Mouse (Mus musculus) forebrain, embryonic 11.5 days (tissue): ENCODE measurements around the gene Med24. TPM values are rescaled to one million over a fixed set of nuclear protein-coding genes. Genes with fewer than 3 reads are reported as not detected.
"Not testable (repeated sequence)": the region's sequence is repeated elsewhere in the genome, so short reads cannot be mapped to it uniquely, and the experiment has no call there.

Experiments used
- ATAC-seq: fragments of 200-750 bp; cut with Nextera tagmentation; replicated peaks from 2 replicates; pipeline ENCODE4 v1.8.0; 2017; ENCODE audit warnings: moderate TSS enrichment; ENCODE audit not compliant: low FRiP score
- DNase-seq: peaks from one replicate; pipeline ENCODE4 v3.0.0-alpha.2; 2017; ENCODE audit warnings: low spot score
- H3K27ac ChIP-seq: fragments of 300-500 bp; sonication (generic); 2 replicates; pipeline ENCODE4 v1.5.1; 2014; ENCODE audit warnings: low read depth, low read length
- H3K27me3 ChIP-seq: fragments of 300-500 bp; sonication (generic); 2 replicates; pipeline ENCODE4 v1.6.1; 2014; ENCODE audit warnings: mild to moderate bottlenecking, low read length, mixed read lengths; ENCODE audit not compliant: control insufficient read depth, insufficient read depth
- H3K36me3 ChIP-seq: fragments of 300-500 bp; sonication (generic); 2 replicates; pipeline ENCODE4 v1.6.1; 2014; ENCODE audit warnings: mild to moderate bottlenecking, low read length, moderate library complexity, mixed read lengths; ENCODE audit not compliant: control insufficient read depth, insufficient read depth
- H3K4me1 ChIP-seq: fragments of 300-500 bp; sonication (generic); replicated peaks from 2 replicates; pipeline ENCODE4 v1.6.1; 2014; ENCODE audit warnings: low read length, mixed read lengths; ENCODE audit not compliant: control insufficient read depth, insufficient read depth
- H3K4me2 ChIP-seq: fragments of 300-500 bp; sonication (generic); 2 replicates; pipeline ENCODE4 v1.6.1; 2014; ENCODE audit warnings: low read depth, mild to moderate bottlenecking, low read length, moderate library complexity, mixed read lengths; ENCODE audit not compliant: severe bottlenecking
- H3K4me3 ChIP-seq: fragments of 300-500 bp; sonication (generic); 2 replicates; pipeline ENCODE4 v1.5.1; 2014; ENCODE audit warnings: low read depth, low read length
- H3K9ac ChIP-seq: fragments of 300-500 bp; sonication (generic); 2 replicates; pipeline ENCODE4 v1.6.1; 2014; ENCODE audit warnings: low read length
- H3K9me3 ChIP-seq: fragments of 300-500 bp; sonication (generic); 2 replicates; pipeline ENCODE4 v1.6.1; 2016; ENCODE audit warnings: low read length, mixed read lengths; ENCODE audit not compliant: control insufficient read depth
- whole genome bisulfite sequencing: fragments of 180-500 bp; shearing (Covaris S2); extraction: QIAGEN DNeasy Blood & Tissue Kit; methylation state at CpG from one replicate; pipeline ENCODE4 v1.1.7; 2014; 5-methylcytosine and 5-hydroxymethylcytosine counted together
- polyA plus RNA-seq: library from polyadenylated mRNA; unstranded; fragments of >200 nt; fragmentation: Nextera tagmentation; extraction: Ambion mirVana; gene quantifications from 2 replicates; pipeline ENCODE4 v1.2.1, GENCODE M21; 2014

Med24 gene
- polyA plus RNA-seq, 1 experiment from 2014 or later: 76.6 TPM

GRCm38 (mm10) chr11:98671857-98672256, 57.4 kb downstream of the Med24 start:
- H3K4me1 ChIP-seq: no peaks in the 10 kb centered on the region
- H3K4me3 ChIP-seq: no peak overlapping the region
- no peaks in the 10 kb centered on the region for H3K36me3 ChIP-seq
- no peaks in the 10 kb centered on the region for H3K27me3 ChIP-seq
- H3K4me2 ChIP-seq: no peak overlapping the region
- no peak overlapping the region for H3K9ac ChIP-seq
- H3K9me3 ChIP-seq: no peaks in the 10 kb centered on the region
- WGBS: 70% methylated on average over 5 of the region's 5 CpGs
- ATAC-seq (no peak), DNase-seq (peak; percentile 41)
- H3K27ac ChIP-seq: no peak overlapping the region

DNA sequence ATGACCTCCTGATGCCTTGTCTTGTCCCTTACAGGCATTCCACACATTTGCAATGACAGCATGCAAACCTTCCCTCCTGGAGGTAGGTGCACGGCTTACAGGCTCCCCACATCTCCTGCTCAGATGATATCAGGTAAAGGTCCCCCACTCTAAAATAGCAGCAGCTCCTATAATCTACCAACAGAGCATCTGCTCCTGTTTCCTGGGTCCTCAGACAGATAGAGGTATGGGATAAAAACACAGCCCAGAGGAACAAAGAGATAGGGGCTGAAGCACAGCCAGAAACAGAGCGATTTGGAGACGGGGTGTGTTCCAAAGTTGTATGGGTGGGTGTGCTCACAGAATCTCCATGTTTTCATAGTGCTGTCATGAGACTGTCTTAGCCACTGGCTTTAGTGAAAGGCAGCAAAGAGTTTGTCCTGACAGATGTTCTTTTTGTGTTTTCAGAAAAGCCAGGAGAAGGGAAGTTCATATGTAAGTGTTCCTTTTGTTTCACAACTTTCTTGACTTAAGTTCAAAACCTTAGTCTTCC, 57.9 kb downstream of the Med24 start:
- Histone ChIP-seq H3K9ac (no peak overlapping the region), H3K27me3 (no peaks in the 10 kb centered on the region), H3K36me3 (no peaks in the 10 kb centered on the region), H3K27ac (no peak overlapping the region), H3K4me2 (no peak overlapping the region), H3K4me1 (no peaks in the 10 kb centered on the region), H3K9me3 (no peaks in the 10 kb centered on the region), H3K4me3 (no peak overlapping the region)
- no peak for ATAC-seq
- WGBS: 79% methylated on average over 3 of the region's 3 CpGs
- DNase-seq: peak; percentile 30

DNA sequence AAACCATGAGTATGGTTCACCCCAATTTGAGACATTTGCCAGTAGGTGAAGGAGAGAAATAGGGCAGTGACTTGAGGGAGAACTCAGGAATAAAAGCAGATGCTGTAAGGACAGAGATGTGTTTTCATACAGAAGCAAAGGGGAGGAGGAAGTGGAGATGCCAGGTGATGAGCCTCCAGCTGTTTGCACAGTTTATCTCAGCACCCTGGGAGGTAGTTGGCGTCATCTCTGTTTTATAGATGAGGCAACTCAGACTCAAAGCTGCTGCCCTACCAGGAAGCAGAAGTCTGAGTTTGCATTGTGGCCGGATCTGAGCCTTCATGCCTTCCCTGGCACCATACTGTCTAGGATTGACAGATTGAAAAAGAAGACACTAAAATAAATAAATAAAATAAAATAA, 60.3 kb downstream of the Med24 start:
- no peaks in the 10 kb centered on the region for H3K4me1 ChIP-seq
- H3K9me3 ChIP-seq: no peaks in the 10 kb centered on the region
- ATAC-seq (no peak), DNase-seq (no peak)
- no peaks in the 10 kb centered on the region for H3K36me3 ChIP-seq
- no peak overlapping the region for H3K4me2 ChIP-seq
- no peak overlapping the region for H3K4me3 ChIP-seq
- H3K27me3 ChIP-seq: no peaks in the 10 kb centered on the region
- WGBS: 81% methylated on average over 2 of the region's 2 CpGs
- H3K9ac ChIP-seq: no peak overlapping the region
- no peak overlapping the region for H3K27ac ChIP-seq

DNA sequence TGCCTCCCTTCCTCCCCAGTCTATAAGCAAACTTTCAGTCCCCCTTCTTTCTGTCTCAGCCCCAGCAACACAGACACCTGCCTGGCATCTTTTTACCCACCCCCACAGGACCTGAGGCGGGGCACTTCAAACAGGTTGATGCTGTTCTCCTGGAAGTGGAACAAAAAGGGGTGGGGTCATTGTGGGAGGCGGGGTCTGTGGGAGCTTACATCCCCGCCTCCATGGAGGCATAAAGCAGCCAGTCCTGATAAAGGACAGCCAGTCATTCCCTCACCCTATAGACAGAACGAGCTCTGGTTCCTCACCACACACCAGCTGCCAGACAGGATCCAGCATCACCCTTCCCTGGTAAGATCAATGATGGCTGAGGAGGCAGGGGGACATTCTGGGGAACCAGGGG, 65.1 kb downstream of the Med24 start, which contains the start of gene Gsdma:
TSS of gene Gsdma (plus strand) at position 261 of the 400 bp plus-strand sequence.
- no peak within 1 kb of the TSS for H3K4me2 ChIP-seq
- H3K9ac ChIP-seq: no peak within 1 kb of the TSS
- DNase-seq: no peak
- no peaks in the 10 kb centered on the region for H3K36me3 ChIP-seq
- no peak within 1 kb of the TSS for H3K27ac ChIP-seq
- no peaks in the 10 kb centered on the region for H3K27me3 ChIP-seq
- H3K9me3 ChIP-seq: no peaks in the 10 kb centered on the region
- 18% methylated on average over 4 of the region's 4 CpGs for whole genome bisulfite sequencing
- ATAC-seq: no peak
- H3K4me1 ChIP-seq: no peaks in the 10 kb centered on the region
- no peak within 1 kb of the TSS for H3K4me3 ChIP-seq

GRCm38 (mm10) chr11:98660517-98660916, 68.7 kb downstream of the Med24 start:
- H3K9me3 ChIP-seq: no peaks in the 10 kb centered on the region
- H3K4me2 ChIP-seq: no peak overlapping the region
- ATAC-seq (no peak), DNase-seq (no peak)
- 13% methylated on average over 6 of the region's 6 CpGs for WGBS
- H3K27ac ChIP-seq: no peak overlapping the region
- H3K36me3 ChIP-seq: no peaks in the 10 kb centered on the region
- no peak overlapping the region for H3K4me3 ChIP-seq
- no peaks in the 10 kb centered on the region for H3K27me3 ChIP-seq
- H3K4me1 ChIP-seq: no peaks in the 10 kb centered on the region
- no peak overlapping the region for H3K9ac ChIP-seq

- WGBS: 17% methylated on average over 7 of the region's 7 CpGs
- H3K9me3 ChIP-seq, H3K27me3 ChIP-seq, H3K4me1 ChIP-seq, H3K36me3 ChIP-seq, H3K4me2 ChIP-seq, H3K27ac ChIP-seq, ATAC-seq, H3K4me3 ChIP-seq, H3K9ac ChIP-seq: not testable (repeated sequence)
- DNase-seq: peak; percentile 67
Observed at GRCm38 (mm10) chr11:98655076-98655475, 74.2 kb downstream of the Med24 start.

Other genes starting within 250 kb of the Med24 start
- 0.08 TPM in 1 of 2 replicates, not detected in the other for gene Ikzf3, start 183.4 kb downstream of the Med24 start, polyA plus RNA-seq
- 0.21 TPM in 2 replicates for gene Zpbp2, start 178.3 kb downstream of the Med24 start, polyA plus RNA-seq
- gene Ormdl3, start 142.1 kb downstream of the Med24 start, polyA plus RNA-seq: 8.6 and 11.2 TPM in 2 replicates
- not detected in 2 replicates for gene Lrrc3c, start 131.1 kb downstream of the Med24 start, polyA plus RNA-seq
- gene Gm12355, start 103.8 kb downstream of the Med24 start, polyA plus RNA-seq: 0.96 and 1.5 TPM in 2 replicates
- not detected in 2 replicates for gene Gsdma3, start 103.1 kb downstream of the Med24 start, polyA plus RNA-seq
- gene Gsdma2, start 82.7 kb downstream of the Med24 start, polyA plus RNA-seq: not detected in 2 replicates
- not detected in 2 replicates for gene Gsdma, start 65.1 kb downstream of the Med24 start, polyA plus RNA-seq
- 208 and 220 TPM in 2 replicates for gene Psmd3, start 46.9 kb downstream of the Med24 start, polyA plus RNA-seq
- gene Csf3, start 28.2 kb downstream of the Med24 start, polyA plus RNA-seq: not detected in 2 replicates
- 35.9 and 36.9 TPM in 2 replicates for gene Thra, start 11.2 kb upstream of the Med24 start, polyA plus RNA-seq
- gene Nr1d1, start 45.9 kb upstream of the Med24 start, polyA plus RNA-seq: 1.0 and 1.6 TPM in 2 replicates
- gene Msl1, start 66.1 kb upstream of the Med24 start, polyA plus RNA-seq: 24.0 and 28.4 TPM in 2 replicates
- 59.9 and 63.2 TPM in 2 replicates for gene Casc3, start 75.5 kb upstream of the Med24 start, polyA plus RNA-seq
- gene Rapgefl1, start 107.3 kb upstream of the Med24 start, polyA plus RNA-seq: 2.0 and 2.5 TPM in 2 replicates
- 5.5 and 6.3 TPM in 2 replicates for gene Wipf2, start 134.2 kb upstream of the Med24 start, polyA plus RNA-seq
- 52.8 and 54.7 TPM in 2 replicates for gene Cdc6, start 178.4 kb upstream of the Med24 start, polyA plus RNA-seq
- gene Rara, start 198.4 kb upstream of the Med24 start, polyA plus RNA-seq: 23.3 and 25.2 TPM in 2 replicates